Mouse (Mus musculus) gastrocnemius, postnatal 36 days (tissue): ENCODE results near the gene Wdr74. TPM values are rescaled to one million over a fixed set of nuclear protein-coding genes. Genes with fewer than 3 reads are reported as not detected.

Source experiments
- DNase-seq, 2 experiments: peaks; one replicate each; pipeline ENCODE4 v3.0.0; 2022
- intact Hi-C: fragments of 180-260 bp; cut with DNase I; formaldehyde crosslinking; loops from one replicate; pipeline ENCODE4 v1.15.1; 2025
- microRNA-seq, 2 experiments: library from miRNA; unstranded; fragments of <30 nt; microRNA quantifications; one replicate each; pipeline ENCODE4 v1.2.0; 2021
- total RNA-seq, 2 experiments: library from RNA; stranded (reverse); gene quantifications; 2 replicates each; pipeline ENCODE4 v1.2.3; 2021

Gene Wdr74
- total RNA-seq, 2 experiments from 2014 or later: 15.2 to 20.4 TPM

DNA sequence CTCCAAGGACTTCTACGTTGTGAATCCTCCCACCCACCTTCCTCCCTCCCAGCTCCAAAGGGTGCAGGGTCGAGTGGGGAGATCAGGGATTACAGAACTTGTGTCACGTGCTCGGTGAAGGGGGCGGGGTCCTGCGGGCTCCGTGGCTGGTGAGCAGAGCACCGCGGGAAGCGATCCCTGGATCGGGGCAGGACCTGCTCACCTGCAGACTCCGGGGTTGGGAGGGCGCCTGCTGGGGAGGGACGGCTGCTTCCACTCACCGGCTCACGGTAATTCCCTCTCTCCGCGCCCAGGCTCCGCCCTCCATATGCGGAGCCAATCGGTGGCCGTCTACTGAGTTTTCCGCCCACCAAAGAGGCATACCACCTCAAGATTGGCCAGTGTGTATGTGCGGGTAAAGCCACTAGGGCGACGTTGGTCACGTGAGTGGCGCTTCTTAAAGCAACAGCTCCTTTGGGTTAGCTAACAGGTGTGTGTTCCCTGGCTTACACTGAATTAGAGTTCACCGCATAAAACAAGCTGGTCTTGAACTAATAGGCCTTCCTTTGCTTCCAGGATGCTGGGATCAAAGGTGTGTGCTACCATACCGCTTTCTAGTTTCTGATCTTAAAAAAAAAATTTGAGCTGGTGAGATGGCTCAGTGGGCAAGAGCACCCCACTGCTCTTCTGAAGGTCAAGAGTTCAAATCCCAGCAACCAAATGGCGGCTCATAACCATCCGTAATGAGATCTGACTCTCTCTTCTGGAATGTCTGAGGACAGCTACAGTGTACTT, 50.6 kb downstream of the Wdr74 start, which contains the start of gene Taf6l:
Taf6l (minus strand) TSS at position 410 of the 774 bp plus-strand sequence.
- peak; percentile 83 to 88 for DNase-seq
- intact Hi-C loops: no loop called here

GRCm38 (mm10) chr19:8788521-8788920, 52.9 kb downstream of the Wdr74 start:
- DNase-seq: no peak
- intact Hi-C loops: no loop called here

DNA sequence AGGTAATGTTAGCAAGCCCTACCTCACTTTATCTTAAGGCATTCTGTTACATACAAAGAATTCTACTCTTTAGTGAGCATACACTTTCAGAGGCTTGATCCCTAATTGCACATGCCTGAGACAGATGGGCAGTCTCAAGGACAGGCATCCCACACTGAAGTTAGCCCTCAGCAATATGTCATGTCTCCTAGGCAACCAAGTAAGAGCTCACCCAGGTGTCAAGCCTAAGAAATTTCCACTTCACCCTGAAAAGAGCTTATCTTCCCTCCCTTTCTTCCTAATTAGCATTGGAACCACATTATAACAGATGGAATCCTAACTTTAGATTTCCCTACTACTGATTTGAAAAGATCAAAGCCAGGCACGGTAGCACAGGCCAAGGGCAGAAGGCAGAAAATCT, 53.5 kb downstream of the Wdr74 start:
- no peak for DNase-seq
- intact Hi-C loops: no loop called here

DNA sequence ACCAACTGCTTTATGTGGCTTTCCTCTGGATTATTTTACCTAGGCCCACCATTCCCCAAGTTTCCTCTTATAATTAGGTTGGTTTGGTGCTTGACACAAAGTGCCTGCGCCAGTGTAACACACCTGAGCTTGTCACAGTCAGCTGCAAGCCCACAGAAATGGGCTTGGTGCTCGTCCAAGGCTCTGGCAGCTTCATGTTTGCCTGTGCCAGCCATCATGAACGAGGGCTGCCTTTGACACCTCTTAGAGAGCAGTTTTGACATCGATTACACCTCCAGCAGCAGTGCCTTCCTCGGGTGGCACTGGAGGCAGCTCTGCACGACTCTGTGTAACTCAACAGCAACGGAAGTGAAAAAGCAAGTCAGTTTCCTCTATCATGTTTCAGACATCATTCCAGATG, 54.5 kb downstream of the Wdr74 start:
- intact Hi-C loops: no loop called here
- DNase-seq: no peak

Small RNA genes lying within 50 kb of the gene (microRNA-seq; reads per million reads assigned to microRNA genes)
- 0 reads per million in 2 experiments for gene Mir6992

Other genes starting within 250 kb of the Wdr74 start
- gene Slc22a8, start 144.6 kb upstream of the Wdr74 start, total RNA-seq: not detected
- gene Slc22a6, start 117.8 kb upstream of the Wdr74 start, total RNA-seq: not detected
- not detected for gene Chrm1, start 72.0 kb upstream of the Wdr74 start, total RNA-seq
- gene Slc3a2, start 12.5 kb upstream of the Wdr74 start, total RNA-seq: 10 to 100 TPM; 27.9 to 30.0 TPM
- gene 1700092M07Rik, start 4.9 kb downstream of the Wdr74 start, total RNA-seq: under 1 TPM in 1 of 2 experiments, not detected in 1; 0.66 TPM
- gene Stx5a, start 5.6 kb downstream of the Wdr74 start, total RNA-seq: 10 to 100 TPM; 19.0 to 19.9 TPM
- gene Nxf1, start 21.2 kb downstream of the Wdr74 start, total RNA-seq: 10 to 100 TPM; 24.1 to 32.9 TPM
- gene Tmem223, start 35.2 kb downstream of the Wdr74 start, total RNA-seq: 10 to 100 TPM; 79.6 to 84.2 TPM
- gene Tmem179b, start 38.6 kb downstream of the Wdr74 start, total RNA-seq: 1 to 10 TPM; 6.1 to 8.2 TPM
- gene Taf6l, start 50.6 kb downstream of the Wdr74 start, total RNA-seq: 1 to 10 TPM; 4.6 to 4.9 TPM
- gene Polr2g, start 62.8 kb downstream of the Wdr74 start, total RNA-seq: 10 to 100 TPM; 32.0 to 35.4 TPM
- gene Zbtb3, start 66.7 kb downstream of the Wdr74 start, total RNA-seq: under 1 TPM; 0.42 to 0.74 TPM
- gene Ttc9c, start 83.5 kb downstream of the Wdr74 start, total RNA-seq: 1 to 10 TPM; 9.2 TPM
- 10 to 100 TPM; 31.0 to 36.6 TPM for gene Hnrnpul2, start 84.2 kb downstream of the Wdr74 start, total RNA-seq
- 1 to 10 TPM in 1 of 2 experiments, not detected in 1; 1.4 TPM for gene AC129217.1, start 93.9 kb downstream of the Wdr74 start, total RNA-seq
- gene Bscl2, start 101.6 kb downstream of the Wdr74 start, total RNA-seq: 10 to 100 TPM; 15.9 to 17.8 TPM
- not detected for gene Gng3, start 103.4 kb downstream of the Wdr74 start, total RNA-seq
- 1 to 10 TPM; 5.8 to 8.8 TPM for gene Lrrn4cl, start 114.9 kb downstream of the Wdr74 start, total RNA-seq
- 100 to 1,000 TPM; 197 to 321 TPM for gene Ubxn1, start 135.7 kb downstream of the Wdr74 start, total RNA-seq
- gene Uqcc3, start 145.1 kb downstream of the Wdr74 start, total RNA-seq: 10 to 100 TPM; 56.4 to 67.2 TPM
- gene Lbhd1, start 147.9 kb downstream of the Wdr74 start, total RNA-seq: 1 to 10 TPM; 3.5 TPM
- gene Gm49403, start 148.1 kb downstream of the Wdr74 start, total RNA-seq: not detected
- 10 to 100 TPM; 15.6 to 17.1 TPM for gene 1810009A15Rik, start 153.0 kb downstream of the Wdr74 start, total RNA-seq
- under 1 TPM in 1 of 2 experiments, not detected in 1; 0.84 TPM for gene Gm49416, start 153.1 kb downstream of the Wdr74 start, total RNA-seq
- 1 to 10 TPM; 8.4 to 9.4 TPM for gene Ints5, start 157.2 kb downstream of the Wdr74 start, total RNA-seq
- gene Ganab, start 162.2 kb downstream of the Wdr74 start, total RNA-seq: 10 to 100 TPM; 19.3 to 19.9 TPM
- 10 to 100 TPM; 28.3 to 31.2 TPM for gene B3gat3, start 184.5 kb downstream of the Wdr74 start, total RNA-seq
- 10 to 100 TPM in 1 of 2 experiments, 1 to 10 TPM in 1; 6.9 to 11.0 TPM for gene Rom1, start 193.5 kb downstream of the Wdr74 start, total RNA-seq
- gene Eml3, start 193.7 kb downstream of the Wdr74 start, total RNA-seq: 1 to 10 TPM; 5.1 to 7.3 TPM
- gene Mta2, start 206.0 kb downstream of the Wdr74 start, total RNA-seq: 10 to 100 TPM; 19.4 to 24.1 TPM
- 1 to 10 TPM; 6.0 to 7.7 TPM for gene Tut1, start 218.0 kb downstream of the Wdr74 start, total RNA-seq
- gene Eef1g, start 231.2 kb downstream of the Wdr74 start, total RNA-seq: 100 to 1,000 TPM; 441 to 447 TPM